Mouse (Mus musculus) midbrain, embryonic 11.5 days (tissue): ENCODE measurements around the gene Slc7a15. TPM values are rescaled to one million over a fixed set of nuclear protein-coding genes. Genes with fewer than 3 reads are reported as not detected.
A peak's percentile ranks its signal among the peaks of the same experiment; 100 is the strongest.
"Not testable (repeated sequence)": the region's sequence is repeated elsewhere in the genome, so short reads cannot be mapped to it uniquely, and the experiment has no call there.

Source experiments
- ATAC-seq: fragments of 200-750 bp; cut with Nextera tagmentation; 2 replicates; pipeline ENCODE4 v1.8.0; 2017; ENCODE audit warnings: moderate TSS enrichment, moderate library complexity; ENCODE audit not compliant: low FRiP score
- DNase-seq: peaks from one replicate; pipeline ENCODE4 v3.0.0; 2015; ENCODE audit warnings: low spot score; ENCODE audit errors: missing footprints
- H3K27ac ChIP-seq: fragments of 300-500 bp; sonication (generic); 2 replicates; pipeline ENCODE4 v1.5.1; 2014; ENCODE audit warnings: low read depth, low read length
- H3K27me3 ChIP-seq: fragments of 300-500 bp; sonication (generic); 2 replicates; pipeline ENCODE4 v1.6.1; 2014; ENCODE audit warnings: mild to moderate bottlenecking, low read length, moderate library complexity, mixed read lengths; ENCODE audit not compliant: control insufficient read depth, insufficient read depth
- H3K36me3 ChIP-seq: fragments of 300-500 bp; sonication (generic); 2 replicates; pipeline ENCODE4 v1.6.1; 2014; ENCODE audit warnings: mild to moderate bottlenecking, low read length, moderate library complexity, mixed read lengths; ENCODE audit not compliant: control insufficient read depth, insufficient read depth
- H3K4me1 ChIP-seq: fragments of 300-500 bp; sonication (generic); 2 replicates; pipeline ENCODE4 v1.6.1; 2014; ENCODE audit warnings: low read length; ENCODE audit not compliant: control insufficient read depth, insufficient read depth
- H3K4me2 ChIP-seq: fragments of 300-500 bp; sonication (generic); 2 replicates; pipeline ENCODE4 v1.6.1; 2014; ENCODE audit warnings: mild to moderate bottlenecking, moderate library complexity
- H3K4me3 ChIP-seq: fragments of 300-500 bp; sonication (generic); 2 replicates; pipeline ENCODE4 v1.5.1; 2014; ENCODE audit warnings: low read depth, low read length
- H3K9ac ChIP-seq: fragments of 300-500 bp; sonication (generic); 2 replicates; pipeline ENCODE4 v1.6.1; 2014; ENCODE audit warnings: low read length
- H3K9me3 ChIP-seq: fragments of 300-500 bp; sonication (generic); 2 replicates; pipeline ENCODE4 v1.6.1; 2016; ENCODE audit warnings: low read length; ENCODE audit not compliant: control insufficient read depth
- WGBS: fragments of 180-500 bp; shearing (Covaris S2); extraction: QIAGEN DNeasy Blood & Tissue Kit; methylation state at CpG from one replicate; pipeline ENCODE4 v1.1.7; 2014; 5-methylcytosine and 5-hydroxymethylcytosine counted together
- polyA plus RNA-seq: library from polyadenylated mRNA; unstranded; fragments of >200 nt; fragmentation: Nextera tagmentation; extraction: Ambion mirVana; gene quantifications from 2 replicates; pipeline ENCODE4 v1.2.1, GENCODE M21; 2014

Slc7a15 gene
- not detected in 2 replicates for polyA plus RNA-seq

GRCm38 (mm10) chr12:8598966-8599365 lies at the start of gene Slc7a15:
Gene Slc7a15 (minus strand): TSS chr12:8599066.
- H3K4me2 ChIP-seq, H3K4me1 ChIP-seq, H3K9ac ChIP-seq, H3K4me3 ChIP-seq, DNase-seq, H3K9me3 ChIP-seq, ATAC-seq, H3K27ac ChIP-seq, H3K27me3 ChIP-seq, H3K36me3 ChIP-seq: not testable (repeated sequence)
- WGBS = 97% methylated on average over 7 of the region's 7 CpGs

- ATAC-seq, H3K4me3 ChIP-seq, H3K4me1 ChIP-seq, H3K9me3 ChIP-seq, DNase-seq, H3K27me3 ChIP-seq, H3K4me2 ChIP-seq, H3K9ac ChIP-seq, H3K36me3 ChIP-seq, H3K27ac ChIP-seq: not testable (repeated sequence)
- 72% methylated on average over 8 of the region's 8 CpGs for WGBS
Measured at GRCm38 (mm10) chr12:8648211-8648610, 49.3 kb upstream of the Slc7a15 start.

DNA sequence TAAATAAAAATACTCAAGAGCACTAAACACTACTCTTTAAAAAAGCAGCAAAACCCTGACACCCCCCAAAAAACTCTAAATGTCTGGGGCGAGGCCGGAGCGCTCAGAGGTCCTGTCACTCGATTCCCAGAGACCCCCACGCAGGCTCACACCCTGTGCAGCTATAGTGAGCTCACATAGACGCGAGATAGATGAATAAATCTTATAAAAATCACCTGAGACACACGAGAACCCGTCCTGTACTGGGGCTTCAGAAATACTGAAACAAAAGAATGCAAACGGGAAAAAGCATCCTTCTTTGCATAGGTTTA lies 42.5 kb upstream of the Slc7a15 start:
- Histone ChIP-seq H3K9ac (peak overlapping the region; percentile 93), H3K27me3 (no peaks in the 10 kb centered on the region), H3K9me3 (no peaks in the 10 kb centered on the region), H3K4me2 (peak overlapping the region; percentile 48), H3K27ac (no peak overlapping the region), H3K4me3 (peak overlapping the region; percentile 83), H3K36me3 (no peaks in the 10 kb centered on the region), H3K4me1 (no peaks in the 10 kb centered on the region)
- WGBS = 9% methylated on average over 10 of the region's 10 CpGs
- peak; percentile 91 for DNase-seq
- ATAC-seq = peak; percentile 60

DNA sequence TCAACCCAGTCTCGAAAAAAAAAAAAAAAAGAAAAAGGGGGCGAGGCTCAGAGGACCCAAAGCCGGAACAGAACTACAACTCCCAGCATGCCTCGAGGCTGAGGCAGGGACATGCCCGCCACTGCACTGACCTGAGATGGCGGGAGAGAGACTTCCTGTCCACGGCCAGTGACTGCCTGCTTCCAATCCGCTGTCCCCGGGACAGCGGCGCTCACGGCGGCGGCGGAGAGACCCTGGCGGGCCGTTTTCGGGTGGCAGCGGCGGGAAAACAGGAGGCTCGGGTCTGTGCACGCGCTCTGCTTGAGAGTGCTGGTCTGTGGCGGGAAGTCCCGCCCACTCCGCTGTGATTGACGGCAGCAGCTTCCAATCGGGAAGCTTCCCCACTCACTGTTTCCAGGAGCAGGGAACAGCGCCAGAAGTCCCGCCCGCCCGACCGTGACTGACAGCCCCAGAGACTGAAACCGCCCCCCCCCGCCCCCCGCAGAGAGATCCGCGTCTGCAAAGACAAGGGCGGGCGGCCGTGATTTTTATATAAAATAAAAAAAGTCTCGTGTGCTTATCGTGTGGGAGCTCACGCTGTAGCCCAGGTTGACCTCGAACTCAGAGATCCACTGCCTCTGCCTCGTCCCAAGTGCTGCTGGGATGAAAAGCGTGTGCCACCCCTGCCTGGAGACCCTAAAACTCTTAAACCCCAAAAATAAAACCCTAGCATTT lies 42.0 kb upstream of the Slc7a15 start:
- ATAC-seq (peak; percentile 99), DNase-seq (peak; percentile 100)
- peak overlapping the region; percentile 88 for H3K27ac ChIP-seq
- H3K36me3 ChIP-seq = no peaks in the 10 kb centered on the region
- H3K4me3 ChIP-seq = peak overlapping the region; percentile 83
- H3K4me1 ChIP-seq = no peaks in the 10 kb centered on the region
- no peaks in the 10 kb centered on the region for H3K27me3 ChIP-seq
- H3K9me3 ChIP-seq = no peaks in the 10 kb centered on the region
- H3K4me2 ChIP-seq = peak overlapping the region; percentile 48
- peak overlapping the region; percentile 93 for H3K9ac ChIP-seq
- under 1% methylated on average over 47 of the region's 47 CpGs for WGBS

DNA sequence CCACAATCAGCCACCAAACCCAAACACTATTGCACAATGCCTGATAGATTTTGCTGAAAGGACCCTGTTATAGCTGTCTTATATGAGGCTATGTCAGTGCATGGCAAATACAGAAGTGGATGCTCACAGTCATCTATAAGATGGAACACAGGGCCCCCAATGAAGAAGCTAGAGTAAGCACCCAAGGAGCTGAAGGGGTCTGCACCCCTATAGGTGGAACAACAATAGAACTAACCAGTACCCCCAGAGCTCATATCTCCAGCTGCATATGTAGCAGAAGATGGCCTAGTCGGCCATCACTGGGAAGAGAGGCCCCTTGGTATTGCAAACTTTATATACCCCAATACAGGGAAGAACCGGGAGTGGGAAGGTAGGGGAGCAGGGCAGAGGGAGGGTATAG lies 41.3 kb upstream of the Slc7a15 start:
- not testable (repeated sequence) for ATAC-seq, H3K4me1 ChIP-seq, H3K9me3 ChIP-seq, H3K27me3 ChIP-seq, H3K27ac ChIP-seq, H3K36me3 ChIP-seq
- Histone ChIP-seq H3K9ac (peak overlapping the region; percentile 33; the same call in 1 of the 2 replicates), H3K4me2 (peak overlapping the region; percentile 43), H3K4me3 (peak overlapping the region; percentile 83)
- WGBS = 11% methylated on average over 2 of the region's 2 CpGs
- peak; percentile 83 for DNase-seq

GRCm38 (mm10) chr12:8638411-8639087 lies 39.7 kb upstream of the Slc7a15 start:
- H3K4me1 ChIP-seq, H3K9ac ChIP-seq, H3K36me3 ChIP-seq: not testable (repeated sequence)

DNA sequence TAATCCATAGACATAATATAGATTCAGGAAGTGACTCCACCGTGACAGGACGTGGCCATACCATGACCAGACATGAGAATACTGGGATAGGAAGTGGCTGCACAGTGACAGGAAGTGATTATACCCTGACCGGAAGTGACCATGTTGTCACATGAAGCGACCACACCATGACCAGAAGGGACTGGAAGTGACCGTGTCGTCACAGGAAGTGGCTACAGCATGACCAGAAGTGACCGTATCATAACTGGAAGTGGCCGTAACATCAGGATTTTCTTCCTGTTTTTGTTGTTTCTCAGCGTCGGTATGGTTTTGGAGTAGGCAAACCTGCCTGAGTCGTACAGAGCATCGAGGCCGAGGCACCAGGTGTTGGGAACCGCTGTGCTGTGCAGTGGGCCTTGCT lies 38.1 kb upstream of the Slc7a15 start:
- H3K9me3 ChIP-seq = no peaks in the 10 kb centered on the region
- no peaks in the 10 kb centered on the region for H3K36me3 ChIP-seq
- H3K4me3 ChIP-seq = no peak overlapping the region
- no peaks in the 10 kb centered on the region for H3K27me3 ChIP-seq
- H3K4me2 ChIP-seq = no peak overlapping the region
- DNase-seq = peak; percentile 90
- no peak for ATAC-seq
- no peak overlapping the region for H3K27ac ChIP-seq
- H3K4me1 ChIP-seq = no peaks in the 10 kb centered on the region
- 95% methylated on average over 14 of the region's 14 CpGs for WGBS
- H3K9ac ChIP-seq = no peak overlapping the region

More at GRCm38 (mm10) chr12:8638411-8639087, 39.7 kb upstream of the Slc7a15 start:
- not testable (repeated sequence) for H3K9me3 ChIP-seq, ATAC-seq, H3K27ac ChIP-seq, H3K27me3 ChIP-seq, H3K4me2 ChIP-seq, H3K4me3 ChIP-seq
- DNase-seq = peak; percentile 97
- 74% methylated on average over 10 of the region's 10 CpGs for WGBS

- ATAC-seq = no peak
- DNase-seq = peak; percentile 85
- WGBS = 91% methylated on average over 4 of the region's 4 CpGs
- Histone ChIP-seq H3K4me3 (no peak overlapping the region), H3K9me3 (no peaks in the 10 kb centered on the region), H3K4me2 (no peak overlapping the region), H3K27ac (no peak overlapping the region), H3K9ac (no peak overlapping the region), H3K36me3 (no peaks in the 10 kb centered on the region), H3K4me1 (no peaks in the 10 kb centered on the region), H3K27me3 (no peaks in the 10 kb centered on the region)
Measured at GRCm38 (mm10) chr12:8635546-8635945, 36.7 kb upstream of the Slc7a15 start.

GRCm38 (mm10) chr12:8634306-8634705 lies 35.4 kb upstream of the Slc7a15 start:
- WGBS = 94% methylated on average over 1 of the region's 1 CpGs
- ATAC-seq = no peak

More at GRCm38 (mm10) chr12:8634306-8634705, 35.4 kb upstream of the Slc7a15 start:
- no peaks in the 10 kb centered on the region for H3K27me3 ChIP-seq
- H3K9me3 ChIP-seq = no peaks in the 10 kb centered on the region
- no peak overlapping the region for H3K27ac ChIP-seq
- no peaks in the 10 kb centered on the region for H3K4me1 ChIP-seq
- no peak overlapping the region for H3K9ac ChIP-seq
- no peak overlapping the region for H3K4me2 ChIP-seq
- no peaks in the 10 kb centered on the region for H3K36me3 ChIP-seq
- H3K4me3 ChIP-seq = no peak overlapping the region
- peak; percentile 80 for DNase-seq
